Mouse (Mus musculus): ENCODE data around the gene Cyp2d22.

GRCm38 (mm10) chr15:82376393-82377138 lies 3.5 kb downstream of the Cyp2d22 start:
- TF ChIP-seq CTCF (IDR thresholded peaks at IDR 0.05; ENCODE audit: low read depth, low read length) (no peak), TAL1 (conservative IDR thresholded peaks at IDR 0.05; ENCODE audit: low read depth, low read length) (no peak), GATA1 (IDR thresholded peaks at IDR 0.05; ENCODE audit: borderline replicate concordance, low read length) (no peak), GATA2 (IDR thresholded peaks at IDR 0.05; ENCODE audit: borderline replicate concordance, low read depth, low read length) (no peak)

Data from G1E (cell line).